11 mouse cellular contexts compared by ENCODE assay signal in genomic region chr7:115192992-115193761, GRCm38 (mm10).
DNase-seq lines count a peak whose midpoint lies in the region; ATAC-seq lines count a peak whose summit lies in the region.
"Had no signal": no experiment of that assay in that cellular context is flagged by ENCODE, and none has a peak within 500 bp of the region (broad histone marks: within the 10 kb centered on the region; RNA-seq: fewer than 3 reads in every experiment).

No protein-coding gene starts in this region.

- ATAC-seq in forebrain, embryonic 15.5 days (replicated peaks): peak; percentile 81
- peak; percentile 54; the same call in 1 of the 2 replicates for ATAC-seq in midbrain, embryonic 16.5 days

- no peak overlapping the region for H3K4me3 ChIP-seq in forebrain, embryonic 15.5 days
- H3K4me3 ChIP-seq in midbrain, embryonic 16.5 days (ENCODE audit: low read depth, low read length): no peak overlapping the region
- H3K4me3 ChIP-seq: limb, embryonic 13.5 days had no signal

- WGBS in forebrain, embryonic 15.5 days: 3% methylated on average over 9 of the region's 9 CpGs
- WGBS in midbrain, embryonic 16.5 days: 16% methylated on average over 9 of the region's 9 CpGs

- H3K27me3 ChIP-seq in forebrain, embryonic 15.5 days: peaks cover 20% of the 10 kb centered on the region
- no peaks in the 10 kb centered on the region; the same call in 1 of the 2 replicates for H3K27me3 ChIP-seq in midbrain, embryonic 16.5 days (ENCODE audit: control insufficient read depth, insufficient read depth, low read depth, low read length)

- H3K36me3 ChIP-seq in forebrain, embryonic 15.5 days: no peaks in the 10 kb centered on the region
- no peaks in the 10 kb centered on the region for H3K36me3 ChIP-seq in midbrain, embryonic 16.5 days (ENCODE audit: control insufficient read depth, insufficient read depth, low read length)
- H3K36me3 ChIP-seq: limb, embryonic 13.5 days had no signal

- peaks cover 16% of the 10 kb centered on the region for H3K4me1 ChIP-seq in forebrain, embryonic 15.5 days
- H3K4me1 ChIP-seq in midbrain, embryonic 16.5 days (ENCODE audit: control insufficient read depth, insufficient read depth, low read length): peaks cover 6% of the 10 kb centered on the region; the same call in 1 of the 2 replicates

- H3K9ac ChIP-seq in forebrain, embryonic 15.5 days (replicated peaks): no peak overlapping the region
- H3K9ac ChIP-seq in midbrain, embryonic 16.5 days (ENCODE audit: low read depth, low read length): no peak overlapping the region
- H3K9ac ChIP-seq: limb, embryonic 13.5 days had no signal

- H3K9me3 ChIP-seq in forebrain, embryonic 15.5 days: no peaks in the 10 kb centered on the region
- H3K9me3 ChIP-seq in midbrain, embryonic 16.5 days (replicated peaks; ENCODE audit: control insufficient read depth, low read length, poor library complexity, severe bottlenecking): no peaks in the 10 kb centered on the region
- H3K9me3 ChIP-seq: limb, embryonic 13.5 days had no signal

- DNase-seq in ES-CJ7 (ENCODE audit: low read depth, low spot score) (peak; percentile 5), ZHBTc4 (ENCODE audit: low read depth, low spot score) (peak; percentile 2)
- DNase-seq in layer of hippocampus, postnatal 14 days (ENCODE audit: low spot score in 2 of 2): no peak
- DNase-seq in kidney, postnatal 4 days: no peak
- DNase-seq in urinary bladder, postnatal 4 days (ENCODE audit: low spot score in 2 of 2): no peak
- DNase-seq: cerebellum, postnatal 36 days; heart, adult 18-20 months; thymus, postnatal 4 days had no signal

- H3K27ac ChIP-seq in forebrain, embryonic 15.5 days (replicated peaks): peak overlapping the region; percentile 55
- no peak overlapping the region for H3K27ac ChIP-seq in midbrain, embryonic 16.5 days (ENCODE audit: low read length)
- H3K27ac ChIP-seq: limb, embryonic 13.5 days had no signal

- no peak overlapping the region; the same call in 1 of the 2 replicates for H3K4me2 ChIP-seq in forebrain, embryonic 15.5 days (replicated peaks)
- no peak overlapping the region for H3K4me2 ChIP-seq in midbrain, embryonic 16.5 days (ENCODE audit: low read length)
- H3K4me2 ChIP-seq: limb, embryonic 13.5 days had no signal

Comparison
In these comparisons a context has a peak if more than half of its experiments do, and no peak if none do; other contexts are left out.
1. DNase-seq: peak in ES-CJ7 (single experiment) and ZHBTc4 (single experiment); none in layer of hippocampus, postnatal 14 days (0 of 2), kidney, postnatal 4 days (0 of 2) and urinary bladder, postnatal 4 days (0 of 2).